Mouse (Mus musculus): ENCODE results near the gene Casq2. TPM values are rescaled to one million over a fixed set of nuclear protein-coding genes. Genes with fewer than 3 reads are reported as not detected.
A peak's percentile ranks its signal among the peaks of the same experiment; 100 is the strongest.

Gene Casq2
- polyA plus RNA-seq, 1 experiment from 2014 or later: 2.0 TPM

DNA sequence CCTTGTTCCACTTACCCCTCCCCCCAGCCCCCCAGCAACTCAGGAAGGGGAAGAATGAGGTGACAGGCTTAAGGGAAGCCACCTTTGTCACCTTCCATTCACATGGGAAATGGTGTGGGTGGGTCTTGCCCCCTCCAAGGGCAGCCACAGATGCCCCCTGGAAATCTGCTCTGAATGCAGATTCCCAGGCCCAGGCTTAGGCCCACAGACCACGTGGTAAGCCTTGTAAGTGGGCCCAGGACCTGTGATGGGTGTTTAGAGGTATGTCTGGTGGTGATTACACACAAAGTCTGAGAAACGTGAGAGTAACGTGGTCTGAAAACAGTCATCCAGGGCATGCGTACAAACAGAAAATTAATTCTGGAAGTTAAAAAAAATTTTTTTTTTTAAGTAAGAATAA lies 78.7 kb downstream of the Casq2 start:
- H3K4me2 ChIP-seq: peak overlapping the region; percentile 79
- H3K27ac ChIP-seq: peak overlapping the region; percentile 100
- H3K9me3 ChIP-seq (replicated peaks): no peaks in the 10 kb centered on the region
- ATAC-seq (ENCODE audit: low read depth) (no peak), DNase-seq (peak; percentile 35)
- WGBS (ENCODE audit: insufficient replicate concordance): 19% methylated on average over 4 of the region's 4 CpGs
- H3K4me1 ChIP-seq (replicated peaks): peaks cover 84% of the 10 kb centered on the region
- H3K36me3 ChIP-seq: peaks cover 45% of the 10 kb centered on the region
- peak overlapping the region; percentile 94 for H3K9ac ChIP-seq
- no peaks in the 10 kb centered on the region for H3K27me3 ChIP-seq
- peak overlapping the region; percentile 78 for H3K4me3 ChIP-seq (replicated peaks)

DNA sequence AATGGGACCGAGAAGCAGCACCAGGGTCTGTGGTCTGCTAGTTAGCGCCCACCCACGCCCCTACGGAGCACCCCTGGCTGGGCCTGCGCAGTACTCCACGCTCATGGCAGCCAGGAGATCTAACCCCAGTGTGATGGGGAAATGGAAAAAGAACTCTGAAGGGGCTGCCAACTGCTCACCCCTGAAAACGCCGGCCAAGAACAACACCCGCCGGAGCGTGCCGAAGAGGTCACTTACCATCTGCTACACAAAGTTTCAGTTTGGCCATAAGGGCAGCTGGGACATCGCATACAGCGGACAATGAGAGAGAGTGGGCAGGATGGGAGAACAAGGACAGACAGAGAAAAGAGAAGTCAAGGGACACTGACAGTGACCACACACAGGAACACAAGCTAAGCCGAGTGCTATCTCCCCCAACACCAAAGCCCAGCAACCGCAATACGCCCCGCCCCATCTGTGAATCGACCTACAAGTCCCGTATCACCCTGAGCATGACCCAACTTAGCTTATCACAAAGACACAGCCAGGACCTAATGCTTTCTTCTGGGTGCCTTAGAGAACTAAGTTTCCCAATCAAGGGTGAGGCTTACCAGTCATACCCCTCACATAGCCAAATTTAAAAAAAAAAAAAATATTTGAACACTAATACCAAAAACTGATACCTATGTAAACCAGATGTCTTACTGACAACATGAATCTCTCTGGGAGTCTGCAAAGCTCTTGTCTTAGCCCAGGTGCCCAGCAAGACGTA lies 79.5 kb downstream of the Casq2 start:
- Histone ChIP-seq H3K9me3 (replicated peaks) (no peaks in the 10 kb centered on the region), H3K4me3 (replicated peaks) (peak overlapping the region; percentile 78), H3K4me1 (replicated peaks) (peaks cover 76% of the 10 kb centered on the region), H3K27ac (peak overlapping the region; percentile 100), H3K4me2 (peak overlapping the region; percentile 79), H3K9ac (peak overlapping the region; percentile 94), H3K36me3 (peaks cover 37% of the 10 kb centered on the region), H3K27me3 (no peaks in the 10 kb centered on the region)
- WGBS (ENCODE audit: insufficient replicate concordance): 23% methylated on average over 21 of the region's 21 CpGs
- DNase-seq (peak; percentile 95), ATAC-seq (ENCODE audit: low read depth) (peak; percentile 96)

DNA sequence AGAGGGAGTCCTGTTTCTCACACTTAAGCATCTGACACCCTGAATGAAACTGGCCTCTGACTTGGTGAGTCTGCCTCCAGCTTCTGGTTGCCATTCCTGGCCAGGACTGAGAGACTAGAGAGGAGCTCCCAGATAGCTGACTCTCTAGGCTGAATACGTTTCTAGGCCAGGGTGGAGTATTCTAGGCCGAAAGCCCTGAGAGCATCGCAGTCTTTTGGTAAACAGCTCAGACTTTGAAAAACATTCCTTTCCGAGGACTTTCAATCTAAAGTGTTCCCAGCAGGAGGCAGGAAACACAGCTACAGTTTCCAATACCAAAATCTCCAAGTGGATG lies 80.0 kb downstream of the Casq2 start:
- ATAC-seq (ENCODE audit: low read depth): peak; percentile 65
- Histone ChIP-seq H3K36me3 (peaks cover 31% of the 10 kb centered on the region), H3K27me3 (no peaks in the 10 kb centered on the region), H3K4me1 (replicated peaks) (peaks cover 71% of the 10 kb centered on the region), H3K27ac (peak overlapping the region; percentile 100), H3K9ac (peak overlapping the region; percentile 75), H3K4me3 (replicated peaks) (peak overlapping the region; percentile 39), H3K4me2 (peak overlapping the region; percentile 79), H3K9me3 (replicated peaks) (no peaks in the 10 kb centered on the region)
- DNase-seq: no peak
- WGBS (ENCODE audit: insufficient replicate concordance): 21% methylated on average over 4 of the region's 4 CpGs

DNA sequence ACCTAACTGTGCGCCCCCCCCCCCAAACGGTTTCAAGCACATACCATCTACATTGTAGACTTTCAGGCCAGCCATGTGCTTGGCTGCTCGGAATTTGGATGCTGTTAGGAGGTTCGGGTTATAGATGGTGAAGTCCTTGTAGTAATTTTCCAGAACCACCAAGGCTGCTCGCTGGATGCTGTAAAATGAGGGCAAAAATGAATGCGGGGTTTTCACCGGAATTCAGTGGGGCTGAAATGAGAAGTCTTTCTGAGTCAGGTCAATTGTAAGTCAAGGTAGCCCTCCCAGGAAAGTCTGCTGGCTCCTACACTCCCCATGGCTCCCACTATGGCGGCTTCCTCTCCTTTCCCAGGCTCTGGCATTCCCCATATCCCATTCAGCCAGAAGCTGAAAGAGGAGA lies 80.6 kb downstream of the Casq2 start:
- Histone ChIP-seq H3K4me1 (replicated peaks) (peaks cover 66% of the 10 kb centered on the region), H3K9me3 (replicated peaks) (no peaks in the 10 kb centered on the region), H3K9ac (peak overlapping the region; percentile 75), H3K4me2 (peak overlapping the region; percentile 79), H3K36me3 (peaks cover 26% of the 10 kb centered on the region), H3K27ac (peak overlapping the region; percentile 100), H3K27me3 (no peaks in the 10 kb centered on the region), H3K4me3 (replicated peaks) (no peak overlapping the region)
- no peak for ATAC-seq (ENCODE audit: low read depth)
- no peak for DNase-seq
- WGBS (ENCODE audit: insufficient replicate concordance): 63% methylated on average over 8 of the region's 8 CpGs

DNA sequence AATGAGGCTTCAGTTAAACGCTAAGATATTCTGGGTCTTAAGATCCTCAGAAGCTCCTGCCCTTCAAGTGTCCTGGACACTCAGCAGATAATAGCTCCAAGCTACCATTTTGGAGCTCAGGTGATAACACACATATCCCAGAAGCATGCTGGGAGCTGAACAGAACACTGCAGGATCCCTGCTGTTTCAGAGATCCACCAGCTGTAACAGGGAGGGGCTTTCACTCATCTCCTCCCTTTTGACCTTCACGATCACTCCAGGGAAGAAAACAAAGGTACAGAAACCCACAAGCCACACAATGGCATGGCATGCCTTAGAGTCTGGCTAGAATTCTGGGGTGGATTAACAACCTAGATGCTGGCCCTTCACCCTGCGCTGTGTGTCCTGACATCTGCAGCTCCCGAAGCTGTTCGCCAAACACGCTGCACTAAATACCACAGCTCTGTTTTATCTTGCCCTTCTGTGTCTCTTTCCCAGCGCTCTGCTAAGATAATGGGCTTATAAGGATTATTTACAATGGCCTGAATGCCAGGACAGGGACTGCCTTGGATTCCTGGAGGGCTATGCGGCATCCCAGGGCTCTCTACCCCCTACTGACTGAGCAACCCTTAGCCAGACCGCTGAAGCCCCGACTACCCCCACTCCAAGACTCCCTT lies 81.5 kb downstream of the Casq2 start:
- H3K4me3 ChIP-seq (replicated peaks): no peak overlapping the region
- WGBS (ENCODE audit: insufficient replicate concordance): 16% methylated on average over 10 of the region's 10 CpGs
- H3K36me3 ChIP-seq: peaks cover 17% of the 10 kb centered on the region
- H3K4me1 ChIP-seq (replicated peaks): peaks cover 59% of the 10 kb centered on the region
- H3K9me3 ChIP-seq (replicated peaks): no peaks in the 10 kb centered on the region
- peak; percentile 24 for ATAC-seq (ENCODE audit: low read depth)
- H3K9ac ChIP-seq: peak overlapping the region; percentile 54; the same call in 1 of the 2 replicates
- peak overlapping the region; percentile 42 for H3K4me2 ChIP-seq
- no peaks in the 10 kb centered on the region for H3K27me3 ChIP-seq
- peak overlapping the region; percentile 100 for H3K27ac ChIP-seq
- DNase-seq: peak; percentile 43

DNA sequence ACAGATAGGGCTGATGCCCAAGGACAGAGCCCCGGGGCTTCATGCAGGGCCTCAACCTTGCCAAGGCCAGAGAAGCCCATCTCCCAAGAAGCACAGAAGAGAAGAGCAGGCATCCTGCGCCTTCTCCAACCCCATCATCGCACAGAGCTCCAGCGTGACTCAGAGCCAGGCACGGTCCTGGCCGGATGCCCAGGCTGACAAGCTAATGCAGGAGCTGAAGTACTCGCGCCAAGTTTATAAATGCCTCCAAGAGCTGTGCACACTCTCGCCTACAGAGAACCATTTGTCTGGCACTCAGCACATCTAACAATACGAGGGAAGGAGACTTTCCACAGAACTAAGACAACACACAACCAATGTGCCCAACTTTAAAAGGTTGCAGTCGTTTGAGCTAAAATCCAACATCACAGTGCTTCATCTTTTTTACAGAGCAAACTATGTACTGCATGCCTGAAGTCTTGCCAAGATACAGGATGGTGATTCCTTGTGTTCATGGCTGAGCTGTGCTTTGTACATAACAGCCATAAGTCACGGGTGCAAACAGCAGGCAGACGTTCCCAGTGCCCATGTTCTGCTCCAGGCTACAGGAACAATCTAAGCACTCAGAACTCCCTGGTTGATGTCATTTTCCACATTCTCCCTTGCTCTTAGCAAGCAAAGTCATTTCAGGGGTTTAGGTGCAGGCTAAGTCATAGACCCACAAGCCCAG lies 83.1 kb downstream of the Casq2 start:
- Histone ChIP-seq H3K9me3 (replicated peaks) (no peaks in the 10 kb centered on the region), H3K4me2 (no peak overlapping the region), H3K9ac (no peak overlapping the region), H3K36me3 (peaks cover 2% of the 10 kb centered on the region; the same call in 1 of the 2 replicates), H3K27ac (peak overlapping the region; percentile 100), H3K4me1 (replicated peaks) (peaks cover 43% of the 10 kb centered on the region), H3K27me3 (no peaks in the 10 kb centered on the region), H3K4me3 (replicated peaks) (no peak overlapping the region)
- no peak for DNase-seq
- 82% methylated on average over 13 of the region's 13 CpGs for WGBS (ENCODE audit: insufficient replicate concordance)
- ATAC-seq (ENCODE audit: low read depth): no peak

DNA sequence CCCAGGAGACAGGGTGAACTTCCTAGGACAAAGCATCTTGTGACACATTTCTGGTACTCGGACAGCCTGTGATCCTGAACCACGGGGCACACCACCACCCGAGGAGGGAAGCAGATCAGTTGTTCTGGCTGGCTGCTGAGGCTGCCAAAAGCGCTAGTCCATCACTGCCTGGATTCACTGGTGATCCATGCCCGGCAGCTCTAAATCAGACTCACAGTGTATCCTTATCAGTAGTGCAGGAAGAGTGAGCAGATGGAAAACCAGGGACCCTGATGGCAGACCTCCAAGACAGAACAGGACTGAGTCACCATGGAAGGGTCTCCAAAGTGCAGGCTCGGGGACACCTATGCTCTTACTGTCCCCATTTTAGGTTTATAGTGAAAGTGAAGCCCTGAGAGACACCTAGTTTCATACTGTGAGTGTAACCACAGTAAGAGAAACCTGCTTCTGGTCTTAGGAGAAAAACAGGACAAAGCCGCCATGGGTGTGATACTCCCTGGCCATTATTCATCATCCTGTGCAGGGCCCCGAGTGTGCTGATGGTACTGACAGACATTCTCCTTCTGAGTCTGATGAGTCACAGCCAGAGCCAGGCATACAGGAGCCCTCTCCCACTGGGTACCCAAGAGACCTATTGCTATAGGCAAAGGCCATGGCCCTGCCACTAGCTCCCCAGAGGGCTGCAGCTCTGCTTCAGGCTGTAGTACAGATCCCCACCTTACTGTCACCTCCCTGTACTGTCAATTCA lies 88.1 kb downstream of the Casq2 start:
- Histone ChIP-seq H3K9me3 (replicated peaks) (no peaks in the 10 kb centered on the region), H3K4me2 (no peak overlapping the region), H3K27ac (no peak overlapping the region), H3K4me3 (replicated peaks) (no peak overlapping the region), H3K27me3 (no peaks in the 10 kb centered on the region), H3K4me1 (replicated peaks) (peaks cover 5% of the 10 kb centered on the region), H3K9ac (no peak overlapping the region), H3K36me3 (no peaks in the 10 kb centered on the region)
- 63% methylated on average over 8 of the region's 8 CpGs for WGBS (ENCODE audit: insufficient replicate concordance)
- DNase-seq (no peak), ATAC-seq (ENCODE audit: low read depth) (no peak)

DNA sequence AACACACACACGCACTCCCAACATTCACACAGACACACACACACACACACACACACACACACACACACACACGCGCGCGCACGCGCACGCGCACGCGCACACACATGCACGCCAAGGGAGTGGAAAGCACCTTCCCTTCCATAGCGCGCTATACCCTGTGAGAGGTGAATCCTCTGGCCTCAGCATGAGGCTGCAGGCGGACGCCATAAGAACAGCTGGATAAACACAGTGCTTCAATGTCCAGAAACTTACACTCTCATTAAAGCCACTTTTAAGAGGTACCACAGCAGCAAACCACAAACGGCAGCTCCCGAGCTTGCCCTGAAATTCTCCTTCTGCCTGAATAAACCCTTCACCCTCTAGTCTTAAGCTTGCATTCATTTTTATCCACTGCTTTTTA lies 89.5 kb downstream of the Casq2 start:
- H3K4me2 ChIP-seq: no peak overlapping the region
- H3K9me3 ChIP-seq (replicated peaks): no peaks in the 10 kb centered on the region
- H3K36me3 ChIP-seq: no peaks in the 10 kb centered on the region
- no peaks in the 10 kb centered on the region for H3K27me3 ChIP-seq
- no peak for DNase-seq
- no peak overlapping the region for H3K27ac ChIP-seq
- H3K4me1 ChIP-seq (replicated peaks): peaks cover 5% of the 10 kb centered on the region
- no peak overlapping the region for H3K9ac ChIP-seq
- H3K4me3 ChIP-seq (replicated peaks): no peak overlapping the region
- 89% methylated on average over 17 of the region's 18 CpGs for WGBS (ENCODE audit: insufficient replicate concordance)
- no peak for ATAC-seq (ENCODE audit: low read depth)

DNA sequence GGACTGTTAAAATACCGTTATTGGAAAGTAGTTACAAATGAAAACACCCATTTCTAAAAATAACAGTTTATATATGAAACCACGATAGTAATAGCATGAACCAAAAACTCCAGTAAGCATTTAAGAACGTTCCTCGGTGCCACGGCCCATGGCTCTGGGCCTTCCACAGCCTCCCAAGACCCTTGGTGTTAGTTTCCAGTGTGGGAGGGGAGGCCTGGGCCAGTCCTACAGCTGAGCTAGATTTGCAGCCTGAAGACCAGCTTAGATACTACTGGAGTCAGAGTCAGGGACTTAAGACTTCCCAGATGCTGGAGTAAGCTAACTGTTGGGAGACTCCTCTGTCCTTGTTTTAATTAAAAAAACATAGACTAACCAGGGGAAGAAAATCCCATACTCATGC lies 89.9 kb downstream of the Casq2 start:
- H3K4me1 ChIP-seq (replicated peaks): peaks cover 5% of the 10 kb centered on the region
- ATAC-seq (ENCODE audit: low read depth): no peak
- DNase-seq: no peak

DNA sequence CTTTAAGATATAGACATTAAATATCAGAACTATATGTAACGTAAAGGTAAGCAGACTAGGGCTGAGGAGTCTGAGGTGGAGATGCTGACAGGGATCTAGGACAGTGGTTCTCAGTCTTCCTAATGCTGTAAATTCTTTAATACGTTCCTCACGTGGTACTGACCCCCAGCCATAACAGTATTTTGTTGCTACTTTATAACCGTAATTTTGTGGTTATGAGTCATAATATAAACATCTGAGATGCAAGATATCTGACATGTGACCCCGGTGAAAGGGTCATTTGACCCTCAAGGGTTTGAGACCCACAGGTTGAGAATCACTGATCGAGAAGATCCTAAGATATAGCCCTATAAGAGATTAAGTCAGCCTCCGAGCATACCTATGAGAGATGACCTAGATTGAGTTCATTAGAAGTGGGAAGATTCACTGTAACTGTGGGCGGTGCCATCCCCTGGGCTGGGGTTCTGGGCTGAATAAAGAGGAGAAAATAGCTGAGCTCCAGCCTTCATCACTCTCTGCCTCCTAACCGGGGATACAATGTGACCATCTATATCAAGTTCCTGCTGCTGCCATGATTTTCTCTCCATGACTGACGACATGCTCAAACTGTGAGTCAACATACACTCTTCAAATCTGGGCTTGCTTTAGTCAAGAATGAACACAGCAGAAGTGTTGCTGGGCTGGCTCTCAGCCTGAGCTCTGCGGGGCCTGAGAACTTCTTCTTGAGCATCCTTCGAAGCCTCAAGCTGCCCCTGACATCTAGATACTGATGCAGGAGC lies 91.8 kb downstream of the Casq2 start:
- 76% methylated on average over 12 of the region's 12 CpGs for WGBS (ENCODE audit: insufficient replicate concordance)

More for the DNA sequence above, 89.9 kb downstream of the Casq2 start:
- no peaks in the 10 kb centered on the region for H3K9me3 ChIP-seq (replicated peaks)
- no peaks in the 10 kb centered on the region for H3K36me3 ChIP-seq
- no peak overlapping the region for H3K27ac ChIP-seq
- H3K9ac ChIP-seq: no peak overlapping the region
- 84% methylated on average over 5 of the region's 5 CpGs for WGBS (ENCODE audit: insufficient replicate concordance)
- no peaks in the 10 kb centered on the region for H3K27me3 ChIP-seq
- H3K4me3 ChIP-seq (replicated peaks): no peak overlapping the region
- H3K4me2 ChIP-seq: no peak overlapping the region

More for the DNA sequence above, 91.8 kb downstream of the Casq2 start:
- no peak overlapping the region for H3K9ac ChIP-seq
- H3K4me3 ChIP-seq (replicated peaks): no peak overlapping the region
- ATAC-seq (ENCODE audit: low read depth) (no peak), DNase-seq (no peak)
- H3K9me3 ChIP-seq (replicated peaks): no peaks in the 10 kb centered on the region
- no peak overlapping the region for H3K4me2 ChIP-seq
- H3K27me3 ChIP-seq: no peaks in the 10 kb centered on the region
- H3K27ac ChIP-seq: no peak overlapping the region
- 0 out of 2 replicates have a peak, but pooled peaks cover 4% of the 10 kb centered on the region for H3K36me3 ChIP-seq
- peaks cover 5% of the 10 kb centered on the region for H3K4me1 ChIP-seq (replicated peaks)

Data from liver, embryonic 13.5 days (tissue).